Mouse (Mus musculus) hindbrain, postnatal 0 days (tissue): Measurements from ENCODE around the gene Golga1. TPM values are rescaled to one million over a fixed set of nuclear protein-coding genes. Genes with fewer than 3 reads are reported as not detected.

ENCODE experiments used
- ATAC-seq: fragments of 200-750 bp; cut with Nextera tagmentation; 2 replicates; pipeline ENCODE4 v1.8.0; 2017; ENCODE audit warnings: mild to moderate bottlenecking, moderate TSS enrichment, moderate library complexity
- DNase-seq: peaks from one replicate; pipeline ENCODE4 v3.0.0-alpha.2; 2015; ENCODE audit warnings: low spot score
- H3K27ac ChIP-seq: fragments of 300-500 bp; sonication (generic); 2 replicates; pipeline ENCODE4 v1.5.1; 2014; ENCODE audit warnings: mild to moderate bottlenecking
- H3K27me3 ChIP-seq: fragments of 300-500 bp; sonication (generic); 2 replicates; pipeline ENCODE4 v1.6.1; 2014; ENCODE audit warnings: low read length, mixed read lengths; ENCODE audit not compliant: insufficient read depth
- H3K36me3 ChIP-seq: fragments of 300-500 bp; sonication (generic); 2 replicates; pipeline ENCODE4 v1.6.1; 2014; ENCODE audit warnings: low read length, mixed read lengths; ENCODE audit not compliant: insufficient read depth
- H3K4me1 ChIP-seq: fragments of 300-500 bp; sonication (generic); 2 replicates; pipeline ENCODE4 v1.6.1; 2014; ENCODE audit warnings: antibody characterized with exemption, low read length, mixed read lengths; ENCODE audit not compliant: insufficient read depth
- H3K4me2 ChIP-seq: fragments of 300-500 bp; sonication (generic); 2 replicates; pipeline ENCODE4 v1.6.1; 2014; ENCODE audit warnings: low read depth, mild to moderate bottlenecking, low read length, moderate library complexity, mixed read lengths
- H3K4me3 ChIP-seq: fragments of 300-500 bp; sonication (generic); 2 replicates; pipeline ENCODE4 v1.5.1; 2014; ENCODE audit warnings: low read length
- H3K9ac ChIP-seq: fragments of 300-500 bp; sonication (generic); replicated peaks from 2 replicates; pipeline ENCODE4 v1.6.1; 2014; ENCODE audit warnings: mild to moderate bottlenecking, low read length, moderate library complexity, mixed read lengths
- H3K9me3 ChIP-seq: fragments of 300-500 bp; sonication (generic); 2 replicates; pipeline ENCODE4 v1.6.1; 2016; ENCODE audit warnings: low read length, mixed read lengths
- CTCF ChIP-seq: IDR thresholded peaks from 2 replicates; pipeline ENCODE4 v1.5.1; 2016; ENCODE audit warnings: antibody characterized with exemption, control low read depth, low read depth
- WGBS: fragments of 180-500 bp; shearing (Covaris S2); extraction: QIAGEN DNeasy Blood & Tissue Kit; methylation state at CpG from one replicate; pipeline ENCODE4 v1.1.7; 2014; 5-methylcytosine and 5-hydroxymethylcytosine counted together
- polyA plus RNA-seq: library from polyadenylated mRNA; unstranded; fragments of >200 nt; fragmentation: Nextera tagmentation; extraction: Ambion mirVana; gene quantifications from 2 replicates; pipeline ENCODE4 v1.2.1, GENCODE M21; 2015
- total RNA-seq: library from RNA; depleted of rRNA; stranded (reverse); fragments of >200 nt; gene quantifications from 2 replicates; pipeline ENCODE4 v1.2.3, GENCODE M21; 2014; rRNA removed

Golga1 gene
- total and polyA plus RNA-seq, 2 experiments from 2014 or later: 17.4 to 27.7 TPM

GRCm38 (mm10) chr2:38973223-38973622, 92.1 kb downstream of the Golga1 start:
- ATAC-seq: no peak
- Histone ChIP-seq H3K36me3 (no peaks in the 10 kb centered on the region), H3K4me3 (no peak overlapping the region), H3K9me3 (no peaks in the 10 kb centered on the region), H3K27ac (no peak overlapping the region), H3K9ac (no peak overlapping the region), H3K4me2 (no peak overlapping the region), H3K27me3 (no peaks in the 10 kb centered on the region), H3K4me1 (no peaks in the 10 kb centered on the region)
- no peak for TF ChIP-seq CTCF
- no peak for DNase-seq
- WGBS: 35% methylated on average over 2 of the region's 2 CpGs

- no peaks in the 10 kb centered on the region for H3K9me3 ChIP-seq
- DNase-seq: no peak
- 79% methylated on average over 5 of the region's 5 CpGs for WGBS
- no peak for TF ChIP-seq CTCF
- no peaks in the 10 kb centered on the region for H3K4me1 ChIP-seq
- no peak overlapping the region for H3K27ac ChIP-seq
- no peaks in the 10 kb centered on the region for H3K27me3 ChIP-seq
- no peak overlapping the region for H3K4me3 ChIP-seq
- H3K9ac ChIP-seq: no peak overlapping the region
- ATAC-seq: no peak
- no peak overlapping the region for H3K4me2 ChIP-seq
- H3K36me3 ChIP-seq: no peaks in the 10 kb centered on the region
Measured at GRCm38 (mm10) chr2:38970057-38970456, 95.3 kb downstream of the Golga1 start.

- DNase-seq (no peak), ATAC-seq (no peak)
- Histone ChIP-seq H3K4me3 (no peak overlapping the region), H3K4me2 (no peak overlapping the region), H3K9me3 (no peaks in the 10 kb centered on the region), H3K9ac (no peak overlapping the region), H3K36me3 (no peaks in the 10 kb centered on the region), H3K27ac (no peak overlapping the region), H3K4me1 (no peaks in the 10 kb centered on the region), H3K27me3 (no peaks in the 10 kb centered on the region)
- WGBS: 92% methylated on average over 2 of the region's 2 CpGs
- no peak for TF ChIP-seq CTCF
Measured at GRCm38 (mm10) chr2:38969650-38970049, 95.7 kb downstream of the Golga1 start.

Other genes starting within 250 kb of the Golga1 start
- 9.0 and 11.1 TPM in 2 replicates for gene Nr6a1, start 137.9 kb downstream of the Golga1 start, total RNA-seq
- gene Nr6a1, start 137.9 kb downstream of the Golga1 start, polyA plus RNA-seq: 1.6 and 1.8 TPM in 2 replicates
- gene Olfml2a, start 133.6 kb downstream of the Golga1 start, total RNA-seq: 7.5 and 8.8 TPM in 2 replicates
- gene Olfml2a, start 133.6 kb downstream of the Golga1 start, polyA plus RNA-seq: 2.7 and 3.3 TPM in 2 replicates
- gene Wdr38, start 68.1 kb downstream of the Golga1 start, total RNA-seq: 0.93 and 1.2 TPM in 2 replicates
- gene Wdr38, start 68.1 kb downstream of the Golga1 start, polyA plus RNA-seq: 0.66 and 0.73 TPM in 2 replicates
- 45.5 and 63.8 TPM in 2 replicates for gene Arpc5l, start 60.2 kb downstream of the Golga1 start, total RNA-seq
- gene Arpc5l, start 60.2 kb downstream of the Golga1 start, polyA plus RNA-seq: 176 and 181 TPM in 2 replicates
- gene Rpl35, start 59.9 kb downstream of the Golga1 start, total RNA-seq: 41.1 and 46.1 TPM in 2 replicates
- gene Rpl35, start 59.9 kb downstream of the Golga1 start, polyA plus RNA-seq: 600 and 645 TPM in 2 replicates
- gene Scai, start 125.2 kb upstream of the Golga1 start, total RNA-seq: 67.1 and 124 TPM in 2 replicates
- gene Scai, start 125.2 kb upstream of the Golga1 start, polyA plus RNA-seq: 13.8 and 14.5 TPM in 2 replicates
- gene Ppp6c, start 160.9 kb upstream of the Golga1 start, total RNA-seq: 42.8 and 46.1 TPM in 2 replicates
- 48.6 and 50.3 TPM in 2 replicates for gene Ppp6c, start 160.9 kb upstream of the Golga1 start, polyA plus RNA-seq